Mouse (Mus musculus) embryonic fibroblast, embryonic 13.5 days (primary cell): ENCODE data around the gene Il1f8.
"Not testable (repeated sequence)": the region's sequence is repeated elsewhere in the genome, so short reads cannot be mapped to it uniquely, and the experiment has no call there.

ENCODE experiments used
- CTCF ChIP-seq: IDR thresholded peaks from 2 replicates; pipeline ENCODE4 v1.5.1; 2011; ENCODE audit warnings: mild to moderate bottlenecking, control low read depth, low read length, moderate library complexity, borderline replicate concordance; ENCODE audit not compliant: insufficient read depth
- POLR2A ChIP-seq: IDR thresholded peaks from 2 replicates; pipeline ENCODE4 v1.6.1; 2011; ENCODE audit warnings: low read depth, mild to moderate bottlenecking, control low read depth, low read length, moderate library complexity

GRCm38 (mm10) chr2:24181683-24182331 lies 28.8 kb downstream of the Il1f8 start:
- 0 out of 2 replicates have a peak, but pooled peaks have one; percentile 11 for TF ChIP-seq CTCF
- TF ChIP-seq POLR2A = not testable (repeated sequence)
